Mouse (Mus musculus): ENCODE data around the gene Xrcc5. TPM values are rescaled to one million over a fixed set of nuclear protein-coding genes. Genes with fewer than 3 reads are reported as not detected.

Gene Xrcc5
- polyA plus RNA-seq, 1 experiment from 2014 or later: 38.5 TPM

GRCm38 (mm10) chr1:72436967-72437366, 129.7 kb downstream of the Xrcc5 start:
- H3K27me3 ChIP-seq: no peaks in the 10 kb centered on the region
- no peak for TF ChIP-seq CTCF (IDR thresholded peaks at IDR 0.05)
- DNase-seq (ENCODE audit: low read depth, low spot score): no peak
- in situ Hi-C loops (cut with MboI; ENCODE audit: low pct_unique_long_range_greater_than_20kb): no loop called here
- CTCF ChIA-PET: no interaction called here
- ATAC-seq: no peak
- POLR2A ChIA-PET: no interaction called here

- POLR2A ChIA-PET: no interaction called here
- in situ Hi-C loops (cut with MboI; ENCODE audit: low pct_unique_long_range_greater_than_20kb): no loop called here
- DNase-seq (ENCODE audit: low read depth, low spot score) (no peak), ATAC-seq (no peak)
- no peaks in the 10 kb centered on the region for H3K27me3 ChIP-seq
- TF ChIP-seq CTCF (IDR thresholded peaks at IDR 0.05): no peak
- CTCF ChIA-PET: no interaction called here
These were observed 131.9 kb downstream of the Xrcc5 start for GRCm38 (mm10) chr1:72439146-72439545.

- POLR2A ChIA-PET: no interaction called here
- in situ Hi-C loops (cut with MboI; ENCODE audit: low pct_unique_long_range_greater_than_20kb): no loop called here
- no peaks in the 10 kb centered on the region for H3K27me3 ChIP-seq
- no peak for ATAC-seq
- no peak for TF ChIP-seq CTCF (IDR thresholded peaks at IDR 0.05)
- CTCF ChIA-PET: interaction anchor here (1.2 kb wide), 1 partner anchor 11 kb away, joined by 3 read pairs; no protein-coding TSS in a partner anchor
- no peak for DNase-seq (ENCODE audit: low read depth, low spot score)
These were observed 135.5 kb downstream of the Xrcc5 start for GRCm38 (mm10) chr1:72442747-72443146.

Other genes starting within 250 kb of the Xrcc5 start
- gene Mreg, start 95.1 kb upstream of the Xrcc5 start, polyA plus RNA-seq (2021): 0.74 TPM
- gene Pecr, start 23.1 kb upstream of the Xrcc5 start, polyA plus RNA-seq (2021): 27.2 TPM
- 1.4 TPM for gene Tmem169, start 23.1 kb upstream of the Xrcc5 start, polyA plus RNA-seq (2021)
- 0.37 TPM for gene March4, start 229.5 kb downstream of the Xrcc5 start, polyA plus RNA-seq (2021)

Measured in Patski (cell line).